Mouse (Mus musculus) fat pad, adult 2 months (tissue): ENCODE results near the gene Tmem235.

Experiments
- DNase-seq: peaks from one replicate; pipeline ENCODE4 v3.0.0-alpha.2; 2011; ENCODE audit warnings: low read depth, low spot score; ENCODE audit errors: extremely low read depth

Tmem235 gene

DNA sequence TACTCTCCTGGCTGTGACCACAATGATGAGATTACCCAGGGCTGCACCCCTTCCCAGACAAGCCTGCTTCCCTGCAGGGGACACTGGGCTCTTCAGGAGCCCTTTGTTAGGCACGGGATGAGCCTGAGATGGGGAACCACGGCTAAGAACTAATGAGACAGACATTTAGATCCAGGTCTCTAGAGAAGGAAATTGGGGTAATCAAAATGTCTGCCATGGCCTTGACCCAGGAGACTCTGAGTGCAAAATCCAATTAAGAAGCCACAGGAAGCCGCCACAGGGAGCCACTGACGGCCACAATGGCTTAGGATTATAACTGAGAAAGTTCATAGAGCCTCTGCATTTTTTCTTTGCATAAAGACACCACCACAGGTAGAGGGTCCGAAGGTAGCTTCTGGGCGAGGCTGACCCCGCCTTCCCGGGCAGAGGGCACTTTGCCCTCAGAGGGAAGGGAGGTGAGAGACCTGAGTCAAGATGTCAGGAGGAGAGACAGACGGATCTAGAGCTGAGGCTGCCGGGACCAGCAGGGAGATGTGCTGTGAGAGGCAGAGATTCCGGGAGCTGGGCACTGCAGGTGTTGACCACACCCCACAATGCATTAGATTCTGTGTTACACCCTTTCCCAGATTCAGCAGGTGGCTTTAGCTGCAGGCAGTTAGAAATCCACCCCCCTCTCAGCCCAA is 2.8 kb downstream of the Tmem235 start:
- no peak for DNase-seq

DNA sequence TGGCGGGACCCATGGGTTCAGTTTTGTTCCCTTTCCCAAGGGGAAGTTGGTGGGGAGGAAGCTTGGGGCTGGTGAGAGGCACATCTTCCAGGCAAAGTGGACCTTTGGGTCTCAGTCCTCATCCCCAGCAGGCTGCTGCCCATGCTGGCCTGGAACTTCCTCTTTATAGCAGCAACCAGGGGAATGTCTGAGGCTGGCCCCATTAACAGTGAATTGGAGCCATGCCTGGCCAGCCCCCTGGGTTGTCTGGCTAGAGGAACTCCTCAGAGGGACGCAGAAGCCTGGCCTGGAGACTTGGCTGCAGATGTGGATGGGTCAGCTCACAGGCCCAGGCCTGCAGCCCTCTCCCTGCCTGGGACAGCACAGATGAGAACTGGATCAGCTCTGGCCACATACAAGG is 4.3 kb downstream of the Tmem235 start:
- no peak for DNase-seq

GRCm38 (mm10) chr11:117865988-117866387 is 5.4 kb downstream of the Tmem235 start:
- DNase-seq: no peak

GRCm38 (mm10) chr11:117870688-117871365 is 10.3 kb downstream of the Tmem235 start:
- no peak for DNase-seq

- DNase-seq: no peak
Observed at GRCm38 (mm10) chr11:117871376-117871775, 10.8 kb downstream of the Tmem235 start.

DNA sequence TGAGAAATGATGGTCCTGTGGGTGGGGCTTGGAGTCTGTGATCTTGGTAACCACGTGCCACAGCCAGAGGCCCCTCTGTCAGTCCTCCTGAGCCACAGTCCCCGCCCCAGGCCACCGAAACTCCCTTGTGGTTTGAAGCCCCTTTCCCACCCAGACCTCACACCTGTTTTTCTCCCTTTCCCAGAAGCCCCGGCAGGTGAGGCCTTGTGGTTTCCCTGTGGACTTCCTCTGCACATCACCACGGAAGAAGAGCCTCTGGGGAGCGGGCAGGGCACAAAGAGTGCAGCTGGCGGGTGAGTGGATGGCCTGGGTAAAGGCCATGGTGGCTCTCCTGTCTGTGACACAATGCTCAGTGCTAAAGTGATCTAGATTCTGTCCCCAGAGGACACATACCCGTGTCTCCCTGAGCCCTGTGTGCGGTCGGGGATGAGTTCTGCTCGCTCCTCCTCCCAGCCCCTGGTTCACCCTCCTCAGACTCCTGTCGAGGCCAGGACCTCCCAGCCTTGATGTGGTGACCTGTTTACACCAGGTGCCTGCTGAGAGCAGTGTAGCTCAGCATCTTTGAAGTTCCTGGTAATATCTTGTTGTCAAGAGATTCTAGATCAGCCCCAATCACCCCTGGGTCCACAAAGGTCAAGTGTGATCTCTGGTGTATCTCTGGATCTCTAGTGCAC is 11.5 kb downstream of the Tmem235 start:
- no peak for DNase-seq

- DNase-seq: no peak
Observed at GRCm38 (mm10) chr11:117872861-117873608, 12.5 kb downstream of the Tmem235 start, which contains the start of gene Tha1. Tha1 (minus strand) TSS chr11:117873481.

- no peak for DNase-seq
Observed at GRCm38 (mm10) chr11:117874419-117874818, 13.9 kb downstream of the Tmem235 start.

GRCm38 (mm10) chr11:117875681-117876080 is 15.1 kb downstream of the Tmem235 start:
- no peak for DNase-seq

- no peak for DNase-seq
Observed at GRCm38 (mm10) chr11:117877917-117878745, 17.6 kb downstream of the Tmem235 start.

DNA sequence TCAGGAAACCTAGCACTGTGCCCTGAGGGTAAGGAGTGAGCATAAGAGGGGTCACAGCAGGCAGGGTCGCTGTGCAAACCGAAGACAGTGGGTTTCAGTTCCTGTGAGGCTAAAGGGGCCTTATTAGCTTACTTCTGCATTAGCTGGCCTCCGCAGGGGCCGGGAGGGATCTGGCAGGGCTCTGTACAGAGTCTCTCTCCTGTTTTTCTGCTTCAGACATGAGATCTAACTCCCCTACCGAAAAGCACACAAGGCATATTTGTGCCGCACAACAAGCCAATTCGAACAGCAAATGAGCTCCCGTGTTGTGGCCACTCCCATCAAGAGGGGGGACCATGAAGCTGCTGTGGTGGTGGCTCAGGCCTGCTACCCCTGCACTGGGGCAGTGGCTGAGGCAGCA is 18.3 kb downstream of the Tmem235 start:
- no peak for DNase-seq

DNA sequence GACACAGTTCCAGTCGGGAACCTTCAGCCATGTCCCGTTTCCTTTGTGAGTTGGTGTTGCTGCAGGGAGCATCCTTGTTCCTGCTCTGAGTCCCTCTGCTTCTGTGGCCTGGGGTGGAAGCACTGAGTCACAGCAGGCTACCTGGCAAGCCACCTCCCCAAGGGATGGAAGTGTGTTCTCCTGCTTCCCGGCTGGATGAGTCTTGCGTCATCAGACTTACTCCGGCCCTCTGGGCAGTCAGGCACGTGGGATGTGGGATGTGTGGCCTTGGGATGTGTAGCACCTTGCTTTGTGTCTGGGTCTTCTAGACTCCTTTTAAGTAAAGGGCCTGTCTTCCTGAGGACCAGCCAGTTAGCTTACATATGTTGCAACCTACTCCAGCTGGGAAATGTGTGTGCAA is 19.1 kb downstream of the Tmem235 start:
- no peak for DNase-seq

GRCm38 (mm10) chr11:117880336-117880976 is 19.9 kb downstream of the Tmem235 start:
- no peak for DNase-seq

DNA sequence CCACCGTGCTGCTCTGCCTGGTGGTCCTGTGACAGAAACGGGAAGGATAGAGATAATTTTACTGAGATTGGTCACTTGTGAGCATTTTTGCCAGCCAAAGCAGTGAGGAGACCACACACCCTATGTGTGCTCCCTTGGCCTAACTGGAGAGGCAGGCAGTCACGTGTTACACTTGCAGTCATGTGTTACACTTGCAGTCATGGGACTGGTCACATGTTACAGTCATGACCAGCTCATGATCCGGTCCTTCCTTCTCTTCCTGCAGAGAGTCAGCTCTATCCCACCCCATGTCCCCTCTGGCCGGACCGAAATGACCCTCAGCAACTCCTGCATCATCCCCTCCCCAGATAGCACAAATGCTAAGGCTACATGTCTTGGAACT is 20.4 kb downstream of the Tmem235 start:
- DNase-seq: no peak

DNA sequence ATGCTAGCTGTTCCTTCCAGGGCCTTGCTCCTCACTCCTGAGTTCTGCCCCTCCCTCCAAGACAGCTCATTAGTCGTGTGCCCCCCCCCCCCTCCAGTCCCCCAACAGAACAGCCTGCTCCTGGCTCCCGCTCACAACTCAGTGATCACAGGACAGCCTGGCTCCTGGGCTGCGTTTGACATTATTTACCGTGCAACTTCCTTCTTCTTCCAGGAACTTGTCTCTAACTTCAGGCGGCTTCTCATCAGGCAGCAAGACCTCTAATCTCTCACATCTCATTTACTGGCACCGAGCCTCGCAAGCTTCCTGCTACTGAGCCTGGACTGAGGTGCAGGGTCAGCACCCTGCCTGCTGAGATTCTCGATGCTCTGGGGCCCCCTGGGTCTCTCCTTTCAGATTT is 21.2 kb downstream of the Tmem235 start:
- no peak for DNase-seq

- no peak for DNase-seq
Observed at GRCm38 (mm10) chr11:117882208-117882607, 21.7 kb downstream of the Tmem235 start.

DNA sequence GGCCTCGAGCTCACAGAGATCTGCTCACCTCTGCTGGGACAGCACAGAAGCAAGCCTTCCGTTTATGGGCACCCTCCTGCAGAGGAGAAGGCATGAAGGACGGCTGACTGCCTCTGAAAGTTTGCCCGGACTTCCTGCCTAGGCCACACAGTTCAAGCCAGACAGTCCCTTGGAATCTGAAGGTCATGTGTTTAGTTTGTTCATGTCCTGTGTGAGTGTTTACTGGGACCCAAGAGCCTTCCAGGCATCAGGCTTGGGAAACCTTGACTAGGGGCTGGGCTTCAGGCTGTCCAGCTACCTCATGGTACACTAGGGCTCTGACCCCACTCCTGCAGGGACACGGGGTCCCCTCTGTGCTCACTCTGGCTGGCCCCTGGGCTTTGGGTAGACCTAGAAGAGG is 25.4 kb downstream of the Tmem235 start:
- no peak for DNase-seq

DNA sequence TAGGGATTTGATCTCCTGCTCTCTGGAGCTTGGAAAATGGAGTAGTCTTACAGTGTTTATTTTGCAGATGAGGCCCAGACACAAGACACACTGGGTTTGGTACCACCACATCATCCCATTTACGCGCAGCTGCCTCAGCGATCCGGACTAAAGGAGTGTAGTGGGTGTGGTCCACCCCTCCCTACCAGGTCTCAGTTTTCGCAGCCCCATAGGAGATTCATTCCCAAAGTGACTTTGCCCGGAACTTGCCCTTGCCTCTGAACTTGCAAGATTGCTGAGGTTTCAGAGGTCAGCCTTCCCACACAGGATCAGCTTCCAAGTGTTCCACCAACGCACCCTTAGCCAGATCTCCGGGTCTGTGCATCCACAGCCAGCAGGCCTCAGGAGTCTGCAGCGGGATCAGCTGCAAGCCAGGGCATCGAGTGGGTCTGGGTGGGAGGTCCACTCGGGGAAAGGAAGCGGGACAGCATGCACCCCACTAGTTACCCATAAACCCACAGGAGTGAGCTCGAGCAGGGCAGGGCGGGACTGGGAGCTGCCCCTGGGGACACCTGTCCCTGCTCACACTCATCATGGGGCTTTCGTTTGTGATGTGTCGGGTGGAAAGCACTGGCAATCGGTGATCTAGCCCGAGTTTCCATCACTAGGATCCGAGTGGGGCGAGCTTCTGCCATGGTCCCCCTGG is 27.8 kb downstream of the Tmem235 start:
- DNase-seq: no peak
